Mouse (Mus musculus): ENCODE results near the gene Olfr798. TPM values are rescaled to one million over a fixed set of nuclear protein-coding genes. Genes with fewer than 3 reads are reported as not detected.

Olfr798 gene
- total RNA-seq (2022) = not detected

DNA sequence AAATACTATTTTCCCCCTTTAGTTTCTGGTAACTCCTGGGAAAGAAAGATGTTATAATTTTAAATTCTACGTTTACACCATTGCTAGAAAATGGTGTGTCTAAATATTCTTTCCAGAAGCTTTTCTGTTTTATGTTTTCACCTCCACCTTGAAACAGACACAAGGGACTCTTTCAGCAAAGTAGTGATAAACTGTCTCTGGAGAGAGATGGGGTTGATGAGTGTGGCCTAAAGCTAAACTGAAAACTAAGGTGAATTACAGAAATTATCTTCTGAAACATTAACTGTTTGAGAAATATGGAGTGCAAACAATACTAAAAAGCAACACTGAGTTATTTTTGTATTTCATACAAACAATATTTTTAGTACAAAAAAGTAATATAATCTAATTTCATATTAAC lies at the start of gene Olfr798:
TSS of gene Olfr798 (minus strand) at position 101 of the 400 bp plus-strand sequence.
- no peak for DNase-seq (ENCODE audit: low spot score)

DNA sequence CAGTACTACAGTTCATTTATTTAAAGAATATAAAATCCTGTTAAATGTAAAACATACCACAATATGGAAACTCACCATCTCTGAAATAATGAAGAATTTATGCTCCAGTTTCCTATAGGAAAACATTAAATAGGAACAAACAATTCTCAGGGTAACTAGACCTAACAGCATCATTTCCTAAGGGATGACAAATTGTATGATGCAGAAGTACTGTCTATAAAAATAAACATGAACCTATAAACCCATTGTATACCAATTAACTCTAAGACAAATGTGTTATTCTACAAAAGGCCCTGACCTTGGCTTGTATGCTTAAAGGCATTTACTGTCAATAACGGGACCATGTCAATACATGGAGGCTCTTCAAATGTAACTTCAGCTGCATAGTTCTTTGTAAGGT lies 46.0 kb upstream of the Olfr798 start, which contains the start of gene Olfr801:
TSS of gene Olfr801 (minus strand) at position 101 of the 400 bp plus-strand sequence.
- no peak for DNase-seq (ENCODE audit: low spot score)

DNA sequence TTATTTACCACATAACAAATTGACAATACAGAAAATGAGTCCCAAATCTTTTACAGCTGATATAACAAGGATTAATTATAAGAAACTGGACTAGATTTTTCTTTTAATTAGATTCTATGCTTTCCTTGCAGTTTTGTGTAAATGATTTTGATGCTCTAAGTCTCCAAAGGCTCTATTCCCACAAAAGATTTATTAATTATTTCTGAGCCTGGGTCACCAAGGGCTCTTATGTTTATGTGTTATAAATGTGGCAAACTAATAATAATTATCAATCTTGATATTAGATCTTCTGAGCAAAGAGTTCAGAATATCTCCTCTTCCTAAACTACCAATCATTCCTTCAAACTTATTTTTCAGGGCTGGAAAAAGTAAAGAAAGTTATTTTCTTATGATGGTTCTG lies 29.7 kb upstream of the Olfr798 start, which contains the start of gene Olfr800:
TSS of gene Olfr800 (plus strand) at position 301 of the 400 bp plus-strand sequence.
- DNase-seq (ENCODE audit: low spot score) = no peak

DNA sequence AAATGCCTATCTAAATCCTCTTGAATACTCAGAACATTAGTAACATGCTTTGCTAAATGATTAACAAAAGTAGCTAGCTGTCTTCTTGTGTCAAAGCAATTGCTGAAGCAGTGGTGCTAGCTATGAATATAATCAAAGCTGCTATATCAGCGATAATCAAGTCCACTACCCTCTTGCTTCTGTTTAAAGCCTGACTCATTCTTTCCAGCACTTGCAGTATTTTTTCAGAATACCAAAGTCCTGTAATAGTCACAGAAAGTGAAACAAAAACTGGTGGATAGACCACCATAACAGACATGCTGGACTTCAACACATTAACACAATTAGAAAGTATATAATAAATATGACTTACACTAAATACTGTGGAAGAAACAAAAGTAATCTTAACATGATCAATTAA lies 24.0 kb upstream of the Olfr798 start:
- no peak for DNase-seq (ENCODE audit: low spot score)

DNA sequence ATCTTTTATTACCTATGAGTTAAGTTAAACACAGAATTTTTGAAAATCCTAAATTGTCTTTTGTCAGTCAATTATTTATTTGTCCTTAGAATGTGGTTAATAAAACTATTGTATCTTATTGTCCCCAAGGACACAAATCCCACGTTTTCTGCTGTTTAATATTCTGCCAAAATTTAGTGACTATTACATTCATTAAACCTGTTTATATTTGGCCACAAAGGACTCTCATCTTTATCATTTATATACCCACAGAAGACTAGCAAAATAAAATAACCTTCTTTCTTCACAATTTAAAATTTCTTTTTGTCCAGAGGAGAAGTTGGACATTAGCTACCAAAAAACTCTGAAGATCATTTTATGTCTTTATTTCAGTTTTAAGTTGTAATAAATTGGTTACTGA lies 9.4 kb upstream of the Olfr798 start, which contains the start of gene Olfr799:
TSS of gene Olfr799 (plus strand) at position 301 of the 400 bp plus-strand sequence.
- no peak for DNase-seq (ENCODE audit: low spot score)

DNA sequence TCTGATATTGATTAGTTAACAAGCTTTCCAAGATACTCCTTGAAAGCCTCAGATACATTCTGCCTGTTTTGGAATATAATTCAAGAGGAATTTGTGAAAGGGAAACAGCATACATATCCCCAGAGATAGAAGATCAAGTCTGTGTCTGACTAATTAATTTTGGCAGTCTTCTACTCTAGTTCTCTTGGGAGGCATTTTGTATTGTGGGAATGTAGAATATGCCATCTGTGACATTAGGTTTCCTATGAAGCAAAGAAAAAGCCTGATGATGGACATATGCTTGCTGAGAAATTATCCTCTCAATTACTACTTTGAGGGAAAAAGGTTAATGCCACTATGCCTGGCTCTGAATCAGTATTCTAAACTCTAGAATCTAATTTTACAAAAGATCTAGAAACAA lies 4.5 kb downstream of the Olfr798 start:
- no peak for DNase-seq (ENCODE audit: low spot score)

DNA sequence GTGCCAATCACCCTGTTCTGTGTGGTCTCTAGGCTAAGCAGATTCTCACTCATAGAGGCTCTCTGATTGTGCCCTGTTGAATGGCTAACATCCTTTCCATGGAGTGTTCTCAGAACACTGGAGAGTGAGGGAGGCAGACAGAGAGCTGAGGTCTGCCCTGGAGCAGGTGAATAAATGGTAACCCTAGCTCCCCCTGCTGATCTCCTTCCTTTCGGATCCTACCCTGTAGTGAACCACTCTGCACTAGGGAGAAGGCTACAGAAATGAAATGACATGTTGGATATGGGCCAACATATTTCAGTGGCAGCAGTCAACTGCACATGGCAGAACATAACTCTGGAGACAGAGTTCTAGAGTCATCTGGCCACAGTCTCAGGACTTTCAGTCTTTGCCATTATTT lies 6.0 kb downstream of the Olfr798 start:
- no peak for DNase-seq (ENCODE audit: low spot score)

DNA sequence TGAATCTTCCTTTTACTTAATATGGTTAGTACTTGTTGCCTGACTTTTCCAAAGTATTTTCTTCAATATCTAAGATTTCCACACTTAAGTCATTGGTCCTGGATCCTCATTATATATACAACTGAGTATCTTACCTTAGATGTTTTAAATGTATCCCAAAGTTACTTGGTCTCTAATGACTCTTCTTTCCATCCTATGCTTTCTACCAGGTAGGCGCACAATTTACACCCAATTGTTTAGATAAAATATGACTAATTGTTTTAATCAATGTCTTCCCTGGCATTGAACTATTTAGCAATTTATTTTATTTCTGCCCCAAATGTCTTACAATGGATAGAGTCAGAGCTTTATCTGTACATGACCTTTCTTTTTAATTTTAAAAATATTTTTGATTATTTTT lies 15.3 kb downstream of the Olfr798 start, which contains the start of gene Olfr796:
TSS of gene Olfr796 (minus strand) at position 101 of the 400 bp plus-strand sequence.
- no peak for DNase-seq (ENCODE audit: low spot score)

DNA sequence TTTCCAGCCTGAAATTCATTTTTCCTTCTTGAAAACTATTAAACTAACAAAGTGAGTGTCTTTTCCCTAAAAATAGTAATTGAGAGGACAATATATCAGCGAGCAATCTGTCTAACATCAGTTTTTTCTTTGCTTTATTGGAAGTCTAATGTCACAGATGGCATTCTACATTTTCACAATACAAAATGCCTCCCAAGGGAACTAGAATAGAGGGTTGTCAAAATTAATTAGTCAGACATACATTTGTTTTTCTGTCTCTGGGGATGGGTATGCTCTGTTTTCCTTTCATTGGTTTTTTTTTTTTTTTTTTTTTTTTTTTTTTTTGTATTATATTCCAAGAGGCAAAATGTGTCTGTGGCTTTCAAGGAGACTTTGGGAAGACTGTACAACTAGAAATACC lies 50.7 kb downstream of the Olfr798 start:
- no peak for DNase-seq (ENCODE audit: low spot score)

Small RNA genes within 50 kb of the gene (microRNA-seq; reads per million reads assigned to microRNA genes)
- gene Gm23252 = not detected

Other genes with a start within 250 kb of the Olfr798 start
- not detected for gene Olfr784, start 243.9 kb downstream of the Olfr798 start, total RNA-seq (2022)
- gene Olfr785, start 222.5 kb downstream of the Olfr798 start, total RNA-seq (2022) = not detected
- gene Olfr786, start 200.6 kb downstream of the Olfr798 start, total RNA-seq (2022) = not detected
- not detected for gene Olfr787, start 166.1 kb downstream of the Olfr798 start, total RNA-seq (2022)
- not detected for gene Olfr788, start 156.9 kb downstream of the Olfr798 start, total RNA-seq (2022)
- not detected for gene Olfr789, start 143.2 kb downstream of the Olfr798 start, total RNA-seq (2022)
- gene Olfr790, start 129.4 kb downstream of the Olfr798 start, total RNA-seq (2022) = not detected
- not detected for gene Olfr791, start 106.1 kb downstream of the Olfr798 start, total RNA-seq (2022)
- not detected for gene Olfr792, start 88.8 kb downstream of the Olfr798 start, total RNA-seq (2022)
- not detected for gene Olfr794, start 60.3 kb downstream of the Olfr798 start, total RNA-seq (2022)
- gene Olfr796, start 15.4 kb downstream of the Olfr798 start, total RNA-seq (2022) = not detected
- not detected for gene Olfr799, start 9.6 kb upstream of the Olfr798 start, total RNA-seq (2022)
- not detected for gene Olfr800, start 29.8 kb upstream of the Olfr798 start, total RNA-seq (2022)
- gene Olfr801, start 45.9 kb upstream of the Olfr798 start, total RNA-seq (2022) = not detected
- gene Olfr802, start 60.2 kb upstream of the Olfr798 start, total RNA-seq (2022) = not detected
- not detected for gene Olfr803, start 66.4 kb upstream of the Olfr798 start, total RNA-seq (2022)
- gene Olfr804, start 75.3 kb upstream of the Olfr798 start, total RNA-seq (2022) = not detected
- not detected for gene Olfr805, start 101.4 kb upstream of the Olfr798 start, total RNA-seq (2022)
- gene Olfr806, start 114.0 kb upstream of the Olfr798 start, total RNA-seq (2022) = not detected
- not detected for gene Olfr807, start 129.9 kb upstream of the Olfr798 start, total RNA-seq (2022)
- gene Olfr808, start 137.5 kb upstream of the Olfr798 start, total RNA-seq (2022) = not detected
- gene Olfr809, start 146.7 kb upstream of the Olfr798 start, total RNA-seq (2022) = not detected
- gene Olfr810, start 167.0 kb upstream of the Olfr798 start, total RNA-seq (2022) = not detected
- gene Olfr811, start 176.5 kb upstream of the Olfr798 start, total RNA-seq (2022) = not detected
- gene Olfr812, start 218.2 kb upstream of the Olfr798 start, total RNA-seq (2022) = not detected
- not detected for gene Olfr813, start 227.4 kb upstream of the Olfr798 start, total RNA-seq (2022)